Mouse (Mus musculus) heart, embryonic 14.5 days (tissue): ENCODE measurements around the gene Gm49380. TPM values are rescaled to one million over a fixed set of nuclear protein-coding genes. Genes with fewer than 3 reads are reported as not detected.
A peak's percentile ranks its signal among the peaks of the same experiment; 100 is the strongest.

Experiments used
- ATAC-seq: fragments of 200-750 bp; cut with Nextera tagmentation; 2 replicates; pipeline ENCODE4 v1.8.0; 2017; ENCODE audit warnings: low read depth, moderate TSS enrichment; ENCODE audit not compliant: insufficient number of reproducible peaks, insufficient read depth, low FRiP score
- H3K27ac ChIP-seq, 2 experiments: fragments of 200-500 bp in 1 of 2; fragments of 300-500 bp in 1 of 2; sonication (generic) in 1 of 2; replicated peaks in 1 of 2; 2 replicates each; pipeline ENCODE4 v1.5.1; 2012 to 2014; ENCODE audit warnings: low read depth in 2 of 2, low read length in 2 of 2, control low read depth in 1 of 2, mild to moderate bottlenecking in 1 of 2, mixed read lengths in 1 of 2; ENCODE audit not compliant: control insufficient read depth in 1 of 2, insufficient read depth in 1 of 2
- H3K27me3 ChIP-seq: fragments of 300-500 bp; sonication (generic); 2 replicates; pipeline ENCODE4 v1.6.1; 2014; ENCODE audit warnings: mild to moderate bottlenecking, low read length, control low read depth; ENCODE audit not compliant: control insufficient read depth, insufficient read depth
- H3K36me3 ChIP-seq: fragments of 300-500 bp; sonication (generic); 2 replicates; pipeline ENCODE4 v1.6.1; 2014; ENCODE audit warnings: mild to moderate bottlenecking, control low read depth, low read length, mixed read lengths; ENCODE audit not compliant: control insufficient read depth, insufficient read depth
- H3K4me1 ChIP-seq, 2 experiments: fragments of 200-500 bp in 1 of 2; fragments of 300-500 bp in 1 of 2; sonication (generic) in 1 of 2; 2 replicates each; pipeline ENCODE4 v1.6.1; 2012 to 2014; ENCODE audit warnings: low read length in 2 of 2, control low read depth in 1 of 2, mixed read lengths in 1 of 2; ENCODE audit not compliant: control insufficient read depth in 2 of 2, insufficient read depth in 2 of 2
- H3K4me2 ChIP-seq: fragments of 300-500 bp; sonication (generic); 2 replicates; pipeline ENCODE4 v1.6.1; 2014; ENCODE audit warnings: mild to moderate bottlenecking, low read length
- H3K4me3 ChIP-seq, 2 experiments: fragments of 200-500 bp in 1 of 2; fragments of 300-500 bp in 1 of 2; sonication (generic) in 1 of 2; 2 replicates each; pipeline ENCODE4 v1.5.1; 2012 to 2014; ENCODE audit warnings: low read length in 2 of 2, mild to moderate bottlenecking in 2 of 2, control low read depth in 1 of 2, low read depth in 1 of 2, moderate library complexity in 1 of 2; ENCODE audit not compliant: control insufficient read depth in 1 of 2, insufficient read depth in 1 of 2
- H3K9ac ChIP-seq: fragments of 300-500 bp; sonication (generic); 2 replicates; pipeline ENCODE4 v1.6.1; 2014; ENCODE audit warnings: mild to moderate bottlenecking, low read length
- H3K9me3 ChIP-seq: fragments of 300-500 bp; sonication (generic); 2 replicates; pipeline ENCODE4 v1.6.1; 2016; ENCODE audit warnings: low read length, control low read depth; ENCODE audit not compliant: control insufficient read depth
- WGBS: fragments of 180-500 bp; shearing (Covaris S2); extraction: QIAGEN DNeasy Blood & Tissue Kit; methylation state at CpG from one replicate; pipeline ENCODE4 v1.1.7; 2014; 5-methylcytosine and 5-hydroxymethylcytosine counted together
- polyA plus RNA-seq: library from polyadenylated mRNA; unstranded; fragments of >200 nt; fragmentation: Nextera tagmentation; extraction: Ambion mirVana; gene quantifications from 2 replicates; pipeline ENCODE4 v1.2.1, GENCODE M21; 2014

The Gm49380 gene
- polyA plus RNA-seq, 1 experiment from 2014 or later, result 0.08 TPM

DNA sequence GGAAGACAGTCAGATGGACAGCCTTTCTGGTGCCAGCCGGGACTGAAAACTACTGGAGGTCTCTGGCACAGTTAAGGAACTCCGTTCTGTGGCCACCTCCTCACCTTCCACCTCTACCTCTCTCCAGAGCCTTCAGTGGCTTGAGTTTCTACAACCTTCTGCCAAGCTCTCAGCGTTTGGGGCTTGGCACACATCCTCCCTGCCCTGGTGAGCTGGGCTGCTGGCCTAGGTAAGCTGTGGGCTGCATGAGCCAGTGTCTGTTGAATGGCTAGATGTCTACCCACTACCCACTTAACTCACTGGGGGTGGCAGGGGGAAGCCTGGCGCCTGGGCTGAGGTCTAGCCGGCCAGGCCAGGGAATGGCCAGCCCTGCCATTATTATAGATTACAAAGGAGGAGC lies 40.2 kb downstream of the Gm49380 start:
- peaks cover 22% of the 10 kb centered on the region for H3K36me3 ChIP-seq
- no peak overlapping the region for H3K4me3 ChIP-seq
- peaks cover 51 to 75% of the 10 kb centered on the region in 2 experiments for H3K4me1 ChIP-seq
- no peak for ATAC-seq
- 43% methylated on average over 5 of the region's 5 CpGs for WGBS
- peak overlapping the region; percentile 77 for H3K4me2 ChIP-seq
- no peak overlapping the region for H3K27ac ChIP-seq
- no peaks in the 10 kb centered on the region for H3K27me3 ChIP-seq
- H3K9me3 ChIP-seq, result no peaks in the 10 kb centered on the region
- no peak overlapping the region; the same call in 1 of the 2 replicates for H3K9ac ChIP-seq

DNA sequence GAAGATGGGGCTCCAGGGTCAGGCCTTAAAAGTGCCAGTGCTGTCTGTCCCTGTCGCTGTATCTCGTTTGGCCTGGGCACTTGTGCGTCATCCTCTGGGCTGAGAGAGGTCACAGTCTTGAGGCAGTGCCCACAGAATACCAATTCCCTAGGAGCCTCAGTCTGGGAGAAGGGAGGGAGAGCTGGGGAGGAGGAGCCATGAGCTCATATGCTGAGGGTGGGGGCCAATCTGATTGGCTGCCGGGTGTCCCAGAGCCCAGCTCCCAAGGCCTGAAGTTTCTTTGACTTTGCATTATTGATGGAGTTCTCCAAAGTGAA lies 40.7 kb downstream of the Gm49380 start:
- whole genome bisulfite sequencing, result 19% methylated on average over 4 of the region's 4 CpGs
- Histone ChIP-seq H3K36me3 (peaks cover 16% of the 10 kb centered on the region), H3K9me3 (no peaks in the 10 kb centered on the region), H3K27me3 (no peaks in the 10 kb centered on the region), H3K27ac (peak overlapping the region in 1 of 2 experiments; percentile 61; a peak in 2 of 4 replicates), H3K4me3 (no peak overlapping the region), H3K4me2 (peak overlapping the region; percentile 77), H3K9ac (peak overlapping the region; percentile 53), H3K4me1 (peaks cover 52 to 74% of the 10 kb centered on the region in 2 experiments)
- no peak for ATAC-seq

DNA sequence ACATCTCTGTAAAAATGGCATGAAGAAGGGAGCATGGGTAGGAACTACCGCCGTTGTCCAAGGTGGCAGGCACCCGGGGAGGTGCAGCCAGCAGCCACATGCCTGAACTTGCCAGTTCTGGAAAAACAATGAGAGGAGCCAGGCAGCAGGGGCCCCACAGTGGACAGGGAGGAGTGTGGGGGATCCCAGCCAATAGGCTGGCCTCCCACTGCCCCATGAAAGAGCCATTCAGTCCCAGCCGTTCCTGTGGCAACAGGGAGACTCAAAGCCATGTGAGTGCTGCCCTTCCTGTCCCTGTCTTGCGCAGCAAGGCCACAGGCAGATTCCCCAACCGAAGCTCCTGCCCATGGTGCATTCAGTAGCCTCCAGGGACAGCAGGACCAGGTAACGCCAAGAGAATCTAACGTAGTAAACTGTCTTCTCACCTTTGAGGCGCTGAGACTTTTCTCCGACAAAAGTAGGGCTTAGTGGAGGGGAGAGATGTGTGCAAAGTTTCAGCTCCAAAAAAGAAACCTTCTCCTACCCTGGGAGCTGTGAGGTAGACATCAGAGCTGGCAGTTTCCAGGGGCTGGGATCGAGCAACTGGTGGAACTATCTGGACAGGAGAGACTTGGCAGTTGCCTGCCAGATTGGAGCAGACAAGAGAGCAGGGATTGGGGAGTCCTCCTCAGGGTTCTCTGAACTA lies 41.2 kb downstream of the Gm49380 start:
- peaks cover 11% of the 10 kb centered on the region for H3K36me3 ChIP-seq
- H3K9me3 ChIP-seq, result no peaks in the 10 kb centered on the region
- no peaks in the 10 kb centered on the region for H3K27me3 ChIP-seq
- H3K4me1 ChIP-seq, result peaks cover 48 to 69% of the 10 kb centered on the region in 2 experiments
- peak overlapping the region; percentile 1 to 61; a peak in 3 of 4 replicates for H3K27ac ChIP-seq
- H3K4me3 ChIP-seq, result peak overlapping the region in 1 of 2 experiments; percentile 4; a peak in 1 of 4 replicates
- H3K4me2 ChIP-seq, result peak overlapping the region; percentile 77
- H3K9ac ChIP-seq, result peak overlapping the region; percentile 53
- no peak for ATAC-seq
- 24% methylated on average over 11 of the region's 11 CpGs for WGBS

GRCm38 (mm10) chr9:44070844-44071231 lies 42.5 kb downstream of the Gm49380 start:
- H3K27me3 ChIP-seq, result no peaks in the 10 kb centered on the region
- peak overlapping the region; percentile 47 to 65 for H3K4me3 ChIP-seq
- H3K9ac ChIP-seq, result peak overlapping the region; percentile 81
- ATAC-seq, result no peak
- peak overlapping the region; percentile 77 for H3K4me2 ChIP-seq
- H3K27ac ChIP-seq, result peak overlapping the region in 1 of 2 experiments; percentile 50; a peak in 2 of 4 replicates
- peaks cover 5% of the 10 kb centered on the region for H3K36me3 ChIP-seq
- H3K9me3 ChIP-seq, result no peaks in the 10 kb centered on the region
- H3K4me1 ChIP-seq, result peaks cover 38 to 57% of the 10 kb centered on the region in 2 experiments
- WGBS, result 23% methylated on average over 8 of the region's 8 CpGs

DNA sequence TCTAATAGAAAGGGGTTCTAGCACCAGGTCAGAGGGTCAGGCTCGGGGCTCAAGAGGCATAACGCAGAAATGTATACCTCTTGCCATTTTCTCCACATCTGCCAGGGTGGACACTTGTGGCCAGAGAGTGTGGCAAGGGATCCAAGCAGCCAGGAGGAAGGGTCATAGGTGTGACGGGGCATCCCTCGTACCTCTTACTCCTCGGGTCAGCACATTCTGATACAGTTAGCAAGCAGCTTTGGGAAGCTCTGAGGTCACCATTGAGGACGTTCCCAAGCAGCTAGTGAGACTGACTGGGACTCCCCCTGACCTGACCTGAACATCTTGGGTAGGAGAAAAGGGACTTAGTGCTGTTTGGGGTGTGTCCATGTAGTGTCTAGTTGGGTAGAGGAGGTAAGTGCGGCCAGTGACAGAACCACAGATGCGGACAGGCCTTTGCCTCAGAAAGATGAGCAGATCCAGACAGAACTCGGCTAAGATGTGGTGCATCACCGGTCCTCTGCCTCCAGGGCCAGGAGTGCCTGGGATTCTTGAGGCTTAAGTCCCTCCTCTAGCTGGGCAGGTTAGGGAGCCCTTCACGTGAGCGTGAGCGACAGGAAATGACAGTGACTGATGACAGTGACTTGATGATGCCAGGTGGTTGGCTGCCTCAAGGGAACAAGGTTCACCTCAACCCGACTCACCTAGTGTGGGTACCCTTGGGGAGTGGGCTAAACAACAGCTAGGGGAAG lies 43.0 kb downstream of the Gm49380 start:
- Histone ChIP-seq H3K4me2 (peak overlapping the region; percentile 77), H3K36me3 (no peaks in the 10 kb centered on the region), H3K4me3 (peak overlapping the region; percentile 47 to 65), H3K4me1 (peaks cover 38 to 53% of the 10 kb centered on the region in 2 experiments), H3K27me3 (no peaks in the 10 kb centered on the region), H3K27ac (peak overlapping the region; percentile 95 to 97), H3K9me3 (no peaks in the 10 kb centered on the region), H3K9ac (peak overlapping the region; percentile 81)
- ATAC-seq, result no peak
- WGBS, result 32% methylated on average over 14 of the region's 14 CpGs

DNA sequence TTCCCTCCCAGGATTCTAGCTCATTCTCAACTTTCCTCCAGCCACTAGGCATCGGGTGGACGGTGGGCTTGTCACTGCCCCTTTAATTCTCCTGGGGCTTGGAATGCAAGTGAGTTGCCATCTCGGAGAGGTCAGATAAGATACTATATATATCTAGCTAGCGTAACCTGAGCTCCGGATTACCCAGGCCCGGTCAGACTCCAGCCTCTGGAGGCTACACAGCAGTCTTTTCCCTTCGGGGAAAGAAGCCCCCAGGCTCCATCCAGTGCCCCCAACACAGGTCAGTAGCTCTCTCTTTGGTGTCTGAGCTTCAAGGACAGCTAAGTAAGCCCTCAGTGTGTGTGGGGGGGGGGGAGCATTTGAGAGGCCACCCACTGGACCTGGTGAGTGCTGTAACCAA lies 44.0 kb downstream of the Gm49380 start:
- no peaks in the 10 kb centered on the region for H3K27me3 ChIP-seq
- 4% methylated on average over 7 of the region's 7 CpGs for WGBS
- H3K27ac ChIP-seq, result peak overlapping the region; percentile 95 to 97
- H3K4me1 ChIP-seq, result peaks cover 38 to 53% of the 10 kb centered on the region in 2 experiments
- H3K9me3 ChIP-seq, result no peaks in the 10 kb centered on the region
- ATAC-seq, result no peak
- H3K4me3 ChIP-seq, result peak overlapping the region; percentile 47 to 65
- peak overlapping the region; percentile 81 for H3K9ac ChIP-seq
- H3K36me3 ChIP-seq, result no peaks in the 10 kb centered on the region
- peak overlapping the region; percentile 77 for H3K4me2 ChIP-seq

DNA sequence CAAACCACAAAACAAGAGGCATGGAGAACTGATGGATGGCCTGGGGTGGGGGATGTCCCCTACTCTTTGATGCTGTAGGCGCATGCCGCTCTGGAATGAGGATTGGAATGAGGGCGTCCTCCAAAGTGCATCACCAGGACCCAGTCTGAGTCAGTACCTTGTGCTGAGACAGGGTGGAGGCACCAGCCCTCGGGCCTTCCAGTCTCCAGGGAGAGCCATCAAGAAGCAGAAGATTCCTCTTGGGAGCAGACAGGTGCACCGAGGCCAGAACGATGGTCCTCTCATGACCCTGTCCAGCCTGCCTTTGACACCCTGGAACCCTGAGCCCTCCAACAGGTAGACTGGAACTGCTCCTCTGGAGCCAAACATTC lies 45.4 kb downstream of the Gm49380 start:
- Histone ChIP-seq H3K9me3 (no peaks in the 10 kb centered on the region), H3K4me1 (peaks cover 35 to 45% of the 10 kb centered on the region in 2 experiments), H3K4me3 (peak overlapping the region; percentile 19 to 54), H3K4me2 (peak overlapping the region; percentile 93), H3K9ac (peak overlapping the region; percentile 5; the same call in 1 of the 2 replicates), H3K27me3 (no peaks in the 10 kb centered on the region), H3K27ac (peak overlapping the region in 1 of 2 experiments; percentile 47; a peak in 2 of 4 replicates), H3K36me3 (no peaks in the 10 kb centered on the region)
- no peak for ATAC-seq
- 47% methylated on average over 6 of the region's 6 CpGs for WGBS
